Mouse (Mus musculus) CD4-positive, CD25-positive, alpha-beta regulatory T cell, adult 4 months (primary cell): ENCODE data around the gene Ttyh3. TPM values are rescaled to one million over a fixed set of nuclear protein-coding genes. Genes with fewer than 3 reads are reported as not detected.
"Not testable (repeated sequence)": the region's sequence is repeated elsewhere in the genome, so short reads cannot be mapped to it uniquely, and the experiment has no call there.

Source experiments
- ATAC-seq: one replicate; pipeline ENCODE4 v1.8.0; 2017
- polyA plus RNA-seq, 2 experiments: library from polyadenylated mRNA; unstranded; fragments of 100-300 nt; shearing (Covaris generic); gene quantifications; one replicate each; pipeline ENCODE4 v1.2.1; 2017

The Ttyh3 gene
- polyA plus RNA-seq, result 1 to 10 TPM; 4.9 to 6.7 TPM

- no peak for ATAC-seq
These were observed at the start of gene Ttyh3 for GRCm38 (mm10) chr5:140648519-140649100. Gene Ttyh3 (minus strand): TSS chr5:140649031.

- ATAC-seq, result no peak
These were observed 47.2 kb upstream of the Ttyh3 start for GRCm38 (mm10) chr5:140695987-140696386.

GRCm38 (mm10) chr5:140688434-140688833 is 39.6 kb upstream of the Ttyh3 start:
- ATAC-seq, result no peak

- ATAC-seq, result no peak
These were observed 35.7 kb upstream of the Ttyh3 start for GRCm38 (mm10) chr5:140684343-140685148.

GRCm38 (mm10) chr5:140682113-140682512 is 33.3 kb upstream of the Ttyh3 start:
- no peak for ATAC-seq

GRCm38 (mm10) chr5:140680950-140681349 is 32.1 kb upstream of the Ttyh3 start:
- no peak for ATAC-seq

GRCm38 (mm10) chr5:140680051-140680450 is 31.2 kb upstream of the Ttyh3 start:
- no peak for ATAC-seq

GRCm38 (mm10) chr5:140677137-140677536 is 28.3 kb upstream of the Ttyh3 start:
- no peak for ATAC-seq

- no peak for ATAC-seq
These were observed 26.8 kb upstream of the Ttyh3 start for GRCm38 (mm10) chr5:140675640-140676039.

- no peak for ATAC-seq
These were observed 26.2 kb upstream of the Ttyh3 start for GRCm38 (mm10) chr5:140675079-140675478.

- ATAC-seq, result no peak
These were observed 25.2 kb upstream of the Ttyh3 start for GRCm38 (mm10) chr5:140674036-140674435.

GRCm38 (mm10) chr5:140672603-140673002 is 23.8 kb upstream of the Ttyh3 start:
- not testable (repeated sequence) for ATAC-seq

GRCm38 (mm10) chr5:140672115-140672514 is 23.3 kb upstream of the Ttyh3 start:
- no peak for ATAC-seq

- peak; percentile 74 for ATAC-seq
These were observed 14.9 kb upstream of the Ttyh3 start for GRCm38 (mm10) chr5:140663621-140664180.

- no peak for ATAC-seq
These were observed 14.1 kb upstream of the Ttyh3 start for GRCm38 (mm10) chr5:140662741-140663592.

- no peak for ATAC-seq
These were observed 13.2 kb upstream of the Ttyh3 start for GRCm38 (mm10) chr5:140661875-140662643.

- no peak for ATAC-seq
These were observed 12.6 kb upstream of the Ttyh3 start for GRCm38 (mm10) chr5:140661427-140661826.

GRCm38 (mm10) chr5:140660398-140660797 is 11.6 kb upstream of the Ttyh3 start:
- no peak for ATAC-seq

- ATAC-seq, result peak; percentile 63
These were observed 10.9 kb upstream of the Ttyh3 start for GRCm38 (mm10) chr5:140659607-140660272.

- ATAC-seq, result no peak
These were observed 5.4 kb upstream of the Ttyh3 start for GRCm38 (mm10) chr5:140654096-140654845.

GRCm38 (mm10) chr5:140652587-140652986 is 3.8 kb upstream of the Ttyh3 start:
- ATAC-seq, result no peak
